Mouse (Mus musculus) layer of hippocampus, postnatal 25 days (tissue): ENCODE measurements around the gene Fam193a. TPM values are rescaled to one million over a fixed set of nuclear protein-coding genes. Genes with fewer than 3 reads are reported as not detected.

Experiments
- DNase-seq, 2 experiments: peaks; one replicate each; pipeline ENCODE4 v3.0.0; 2022; ENCODE audit warnings: mixed read lengths in 2 of 2, low spot score in 1 of 2; ENCODE audit errors: extremely low spot score in 1 of 2
- total RNA-seq, 2 experiments: library from RNA; stranded (reverse); gene quantifications; 2 replicates each; pipeline ENCODE4 v1.2.3; 2021

Gene Fam193a
- total RNA-seq, 2 experiments from 2014 or later, result 37.0 to 42.2 TPM

GRCm38 (mm10) chr5:34517913-34518312 is 148.2 kb downstream of the Fam193a start:
- DNase-seq, result peak; percentile 56 to 83

GRCm38 (mm10) chr5:34519389-34519910 is 149.7 kb downstream of the Fam193a start:
- no peak for DNase-seq

GRCm38 (mm10) chr5:34520458-34521209 is 150.9 kb downstream of the Fam193a start:
- no peak for DNase-seq

- DNase-seq, result no peak
Measured at GRCm38 (mm10) chr5:34521337-34521736, 151.6 kb downstream of the Fam193a start.

GRCm38 (mm10) chr5:34523958-34524485 is 154.3 kb downstream of the Fam193a start:
- no peak for DNase-seq

DNA sequence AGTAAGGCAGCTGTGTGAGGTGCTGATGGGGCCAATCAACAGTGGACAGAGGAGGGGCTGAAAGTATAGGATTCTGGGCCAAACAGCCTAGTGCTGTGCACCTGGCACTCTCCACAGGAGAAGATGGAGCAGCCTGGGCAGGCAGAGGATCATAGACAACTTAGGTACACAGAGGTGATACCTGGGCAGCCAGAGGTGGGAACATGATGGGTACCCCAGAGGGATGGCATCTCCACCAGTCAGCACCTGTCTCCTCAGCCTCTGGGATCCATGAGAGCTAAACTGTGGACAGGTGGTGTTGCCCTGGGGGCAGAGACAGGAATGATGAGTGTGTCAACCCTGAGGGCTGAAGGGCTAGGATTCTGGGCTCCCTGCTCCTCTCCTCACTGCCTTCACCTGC is 154.8 kb downstream of the Fam193a start:
- DNase-seq, result no peak

DNA sequence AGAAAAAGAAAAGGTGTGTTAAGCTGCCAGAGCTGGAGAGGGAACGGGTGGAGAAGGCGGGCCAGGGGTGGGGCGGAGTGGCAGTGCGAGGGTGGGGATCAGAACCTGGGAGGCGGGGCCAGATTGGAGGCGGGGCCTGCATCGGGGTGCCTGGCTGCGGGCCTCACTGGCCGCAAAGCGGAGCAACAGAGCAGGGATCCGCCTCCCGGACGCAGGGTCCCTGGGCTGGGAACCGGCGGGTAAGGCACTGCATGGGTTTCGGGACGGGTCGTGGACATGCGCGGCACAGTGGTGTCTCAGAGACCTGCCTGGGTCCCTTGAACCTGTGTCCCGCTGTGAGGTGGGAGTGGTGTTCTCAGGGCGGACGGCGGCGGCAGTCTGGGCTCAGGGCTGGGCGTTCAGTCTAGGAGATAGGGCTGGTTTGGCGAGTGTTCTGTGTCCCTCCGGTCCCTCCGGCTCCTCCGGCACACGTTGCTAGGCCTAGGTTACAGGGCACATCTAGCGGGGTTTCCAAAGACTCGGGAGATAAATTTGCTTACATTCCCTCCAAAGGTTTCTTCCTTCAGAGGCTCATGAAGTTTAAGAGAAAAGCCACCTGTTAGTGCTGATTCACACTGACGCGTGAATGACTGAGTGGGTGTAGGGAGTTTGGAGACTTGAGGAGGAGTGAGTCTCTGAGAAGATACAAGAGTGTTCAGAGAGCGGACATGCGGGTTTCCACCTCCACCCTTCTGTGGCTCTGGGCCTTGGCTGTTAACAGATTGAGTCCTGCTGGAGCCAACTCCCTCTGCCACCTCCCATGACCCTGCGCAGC is 156.1 kb downstream of the Fam193a start, which contains the start of gene Sh3bp2:
Gene Sh3bp2 (plus strand): TSS at position 176 of the 814 bp plus-strand sequence.
- peak; percentile 65 to 75 for DNase-seq

- DNase-seq, result no peak
Measured at GRCm38 (mm10) chr5:34526477-34526775, 156.7 kb downstream of the Fam193a start.

DNA sequence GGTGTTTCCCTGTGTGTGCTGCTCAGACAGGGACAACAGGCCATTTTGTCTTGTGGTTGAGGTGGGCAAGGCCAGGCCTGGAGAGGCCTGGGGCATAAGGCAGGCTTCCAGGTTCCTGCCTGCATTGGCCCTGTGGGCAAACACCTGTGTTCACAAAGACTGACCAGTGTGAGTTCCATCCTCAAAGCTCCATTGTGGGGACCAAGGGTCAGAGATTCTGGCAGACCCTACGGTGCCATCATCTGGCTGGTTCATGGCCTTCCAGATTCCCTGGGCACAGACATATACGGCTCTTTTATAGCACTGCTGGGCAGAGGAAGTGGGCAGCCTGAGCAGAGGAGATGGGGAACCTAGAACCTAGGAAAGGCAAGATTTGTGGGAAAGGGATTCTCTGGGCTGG is 157.6 kb downstream of the Fam193a start:
- DNase-seq, result no peak

DNA sequence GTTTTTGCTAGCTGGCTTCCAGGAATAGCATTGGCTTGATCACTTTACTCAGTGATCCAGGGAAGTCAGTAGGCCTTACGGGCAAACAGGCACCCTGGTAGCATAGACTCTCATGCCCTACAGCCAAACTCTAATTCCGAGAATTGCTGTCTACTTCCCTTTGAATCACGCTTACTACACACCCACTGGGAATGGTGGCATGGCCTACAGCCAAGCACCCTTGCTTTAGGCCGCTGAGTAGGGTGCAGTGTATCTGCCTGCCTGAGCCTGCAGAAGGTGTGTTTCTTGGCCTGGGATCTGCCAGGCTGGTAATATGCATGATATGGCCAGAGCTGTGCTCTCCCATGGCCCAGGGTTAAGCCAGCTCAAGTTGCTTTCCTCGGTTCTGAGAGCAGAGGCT is 159.0 kb downstream of the Fam193a start:
- DNase-seq, result no peak

DNA sequence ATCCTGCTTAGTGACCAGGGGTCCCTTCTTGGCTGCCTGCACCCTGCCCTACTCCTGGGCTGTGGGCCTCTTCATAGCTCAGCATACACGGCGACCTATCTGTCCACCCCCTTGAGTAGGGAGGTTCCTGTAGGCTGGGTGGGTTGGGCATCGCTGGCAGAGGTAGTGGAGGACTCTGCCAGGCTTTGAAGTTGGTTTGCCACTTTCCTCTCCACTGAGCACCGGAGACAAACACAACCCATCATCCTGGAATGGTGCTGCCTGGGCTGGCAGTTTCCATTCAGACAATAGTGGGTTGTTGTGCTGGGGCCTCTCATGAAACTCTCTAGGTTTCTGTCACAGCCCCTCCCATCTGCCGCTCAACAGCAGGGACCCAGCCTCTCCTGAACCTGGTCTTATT is 160.4 kb downstream of the Fam193a start:
- no peak for DNase-seq

GRCm38 (mm10) chr5:34530687-34531086 is 161.0 kb downstream of the Fam193a start:
- no peak for DNase-seq

GRCm38 (mm10) chr5:34533066-34533465 is 163.3 kb downstream of the Fam193a start:
- DNase-seq, result no peak

DNA sequence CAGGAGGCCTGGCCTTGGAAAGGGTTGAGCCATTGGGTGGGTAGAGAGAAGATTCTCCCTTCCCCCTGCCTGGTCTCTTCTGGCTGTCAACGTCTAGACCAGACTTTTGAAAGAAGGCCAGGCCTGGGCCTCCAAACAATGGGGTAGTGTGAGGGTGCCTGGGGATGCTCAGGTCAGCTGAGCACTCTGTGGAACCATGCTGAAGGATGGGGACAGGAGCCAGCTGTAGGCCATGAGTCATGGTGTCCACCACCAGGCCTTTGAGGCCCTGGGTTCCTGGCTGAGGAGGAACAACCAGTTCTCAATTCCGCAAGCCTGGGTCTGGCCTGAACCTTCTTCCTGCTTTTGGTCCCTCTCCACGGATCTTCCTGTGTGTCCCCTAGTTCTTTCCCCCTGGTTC is 164.1 kb downstream of the Fam193a start:
- DNase-seq, result no peak

DNA sequence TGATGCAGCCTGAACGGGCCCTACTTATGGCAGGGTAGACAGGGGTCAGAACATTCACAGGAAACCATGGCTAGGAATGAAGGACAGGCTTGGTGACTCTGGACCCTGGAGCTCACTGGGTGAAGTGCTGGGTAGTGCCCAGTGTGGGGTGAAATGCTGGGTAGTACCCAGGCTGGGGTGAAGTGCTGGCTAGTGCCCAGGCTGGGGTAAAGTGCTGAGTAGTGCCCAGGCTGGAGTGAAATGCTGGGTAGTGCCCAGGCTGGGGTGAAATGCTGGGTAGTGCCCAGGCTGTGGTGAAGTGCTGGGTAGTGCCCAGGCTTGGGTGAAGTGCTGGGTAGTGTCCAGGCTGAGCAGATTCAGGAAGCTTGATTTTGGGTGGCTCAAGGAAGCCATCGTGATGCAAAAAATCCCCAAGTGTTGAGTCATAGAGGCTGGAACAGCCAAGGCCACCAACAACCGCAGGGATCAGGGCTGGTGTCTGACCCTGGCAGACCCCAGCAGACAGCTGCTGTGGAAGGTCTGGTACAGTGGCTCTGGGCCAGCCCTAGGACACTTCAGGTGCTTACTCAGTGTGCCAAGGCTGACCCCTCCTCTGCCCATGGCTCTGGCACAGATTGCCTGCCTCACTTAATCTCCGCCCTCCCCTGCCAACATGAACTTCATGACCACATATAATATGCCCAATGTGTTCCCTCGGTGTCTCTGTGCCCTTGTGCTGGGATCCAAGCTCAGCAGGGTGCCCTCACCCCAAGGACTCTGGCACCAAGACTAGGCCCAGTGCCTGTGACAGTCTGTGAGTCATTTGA is 165.2 kb downstream of the Fam193a start:
- no peak for DNase-seq

GRCm38 (mm10) chr5:34535831-34536230 is 166.1 kb downstream of the Fam193a start:
- no peak for DNase-seq
